Mouse (Mus musculus) olfactory bulb, adult 2 months (tissue): ENCODE data around the gene Gm27179.
"Not testable (repeated sequence)": the region's sequence is repeated elsewhere in the genome, so short reads cannot be mapped to it uniquely, and the experiment has no call there.

ENCODE experiments used
- CTCF ChIP-seq: fragments of 200-500 bp; IDR thresholded peaks from 2 replicates; pipeline ENCODE4 v1.5.1; 2012; ENCODE audit warnings: low read depth, mild to moderate bottlenecking, low read length, moderate library complexity; ENCODE audit not compliant: insufficient read depth
- POLR2A ChIP-seq: fragments of 200-500 bp; IDR thresholded peaks from 2 replicates; pipeline ENCODE4 v1.6.1; 2012; ENCODE audit warnings: mild to moderate bottlenecking, low read depth, low read length, moderate library complexity; ENCODE audit not compliant: insufficient read depth

DNA sequence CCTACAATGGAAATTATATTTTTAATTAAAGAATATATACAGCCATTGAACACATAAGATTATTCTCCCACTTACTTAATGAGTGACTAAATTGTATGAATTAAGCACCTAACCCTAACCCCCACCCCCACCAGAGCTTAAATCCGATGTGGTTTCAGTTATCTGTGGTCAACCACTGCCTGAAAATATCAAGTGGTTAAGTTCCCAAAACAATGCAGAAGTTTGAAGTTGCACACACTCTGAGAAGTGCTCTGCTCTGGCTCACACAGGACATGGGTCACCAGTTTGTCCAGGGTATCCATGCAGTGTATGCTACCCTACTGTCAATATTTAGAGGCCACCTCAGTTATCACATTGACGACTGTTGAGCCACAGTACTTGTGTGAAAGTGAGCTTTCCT lies 32.7 kb upstream of the Gm27179 start:
- not testable (repeated sequence) for TF ChIP-seq CTCF, POLR2A
